10 mouse cellular contexts compared by ENCODE assay signal in the genomic region with DNA sequence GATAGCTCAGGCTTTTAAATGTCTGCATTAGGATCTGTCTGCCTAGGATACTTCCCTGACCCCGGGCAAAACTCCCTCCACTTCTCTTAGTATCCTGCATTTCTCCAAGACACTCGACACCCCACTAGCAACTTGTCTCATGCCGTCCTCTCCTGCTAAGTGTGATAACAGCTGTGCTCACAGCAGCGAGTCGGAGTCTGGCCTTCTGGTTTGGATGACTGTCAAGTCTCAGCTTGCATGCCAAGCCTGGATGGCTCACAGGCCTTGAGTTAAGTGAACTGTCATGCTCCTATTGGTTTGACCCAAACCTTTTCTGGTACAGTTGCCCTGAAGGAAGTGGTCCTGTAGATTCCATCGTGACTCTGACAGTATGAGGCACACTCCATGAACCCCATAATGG.
DNase-seq lines count a peak whose midpoint lies in the region; ATAC-seq and TF ChIP-seq lines count a peak whose summit lies in the region.
"Had no signal": no experiment of that assay in that cellular context is flagged by ENCODE, and none has a peak within 500 bp of the region (broad histone marks: within the 10 kb centered on the region; RNA-seq: fewer than 3 reads in every experiment).

No protein-coding gene starts in this region.

- TF ChIP-seq CTCF in brain, embryonic 14.5 days (IDR thresholded peaks at IDR 0.05; ENCODE audit: borderline replicate concordance, extremely low read depth, insufficient read depth, insufficient read length) = no peak

- no peak overlapping the region for H3K9ac ChIP-seq in embryonic facial prominence, embryonic 14.5 days (ENCODE audit: low read depth, low read length)
- H3K9ac ChIP-seq in intestine, embryonic 15.5 days = no peak overlapping the region

- no peaks in the 10 kb centered on the region for H3K36me3 ChIP-seq in embryonic facial prominence, embryonic 14.5 days (ENCODE audit: control insufficient read depth, insufficient read depth, low read length)
- H3K36me3 ChIP-seq in embryonic facial prominence, embryonic 10.5 days (replicated peaks) = no peaks in the 10 kb centered on the region
- no peaks in the 10 kb centered on the region for H3K36me3 ChIP-seq in intestine, embryonic 15.5 days

- no peak overlapping the region for H3K4me2 ChIP-seq in embryonic facial prominence, embryonic 14.5 days (ENCODE audit: low read depth, low read length)
- no peak overlapping the region for H3K4me2 ChIP-seq in intestine, embryonic 15.5 days (replicated peaks)
- H3K4me2 ChIP-seq: midbrain, embryonic 11.5 days had no signal

- no peaks in the 10 kb centered on the region for H3K4me1 ChIP-seq in embryonic facial prominence, embryonic 14.5 days (ENCODE audit: control insufficient read depth, insufficient read depth, low read length)
- no peaks in the 10 kb centered on the region for H3K4me1 ChIP-seq in embryonic facial prominence, embryonic 10.5 days
- no peaks in the 10 kb centered on the region for H3K4me1 ChIP-seq in intestine, embryonic 15.5 days (replicated peaks)

- H3K4me3 ChIP-seq in embryonic facial prominence, embryonic 14.5 days (ENCODE audit: low read depth, low read length) = no peak overlapping the region
- no peak overlapping the region for H3K4me3 ChIP-seq in embryonic facial prominence, embryonic 10.5 days
- no peak overlapping the region for H3K4me3 ChIP-seq in intestine, embryonic 15.5 days (replicated peaks)

- DNase-seq in embryonic facial prominence, embryonic 14.5 days (ENCODE audit: low spot score) = peak; percentile 22
- DNase-seq in embryonic facial prominence, embryonic 10.5 days (ENCODE audit: low spot score) = no peak
- DNase-seq in left cerebral cortex, postnatal 4 days = peak; percentile 83
- no peak for DNase-seq in left cerebral cortex, postnatal 10 days (ENCODE audit: extremely low spot score in 1 of 2, low spot score in 2 of 2)
- DNase-seq in brain, embryonic 14.5 days (ENCODE audit: low read depth) = peak; percentile 33
- DNase-seq in lung, postnatal 14 days = peak; percentile 13
- DNase-seq in neural tube, embryonic 10.5 days (ENCODE audit: extremely low spot score, low spot score) = no peak

- no peak for TF ChIP-seq POLR2A in brain, embryonic 14.5 days (IDR thresholded peaks at IDR 0.05; ENCODE audit: borderline replicate concordance, extremely low read depth, insufficient read depth, insufficient read length, poor library complexity, severe bottlenecking)

- intact Hi-C loops in left cerebral cortex, postnatal 4 days (cut with DNase I) = no loop called here
- intact Hi-C loops in left cerebral cortex, postnatal 10 days (cut with DNase I) = no loop called here

- WGBS in embryonic facial prominence, embryonic 14.5 days = 29% methylated on average over 6 of the region's 6 CpGs
- WGBS in embryonic facial prominence, embryonic 10.5 days = 65% methylated on average over 6 of the region's 6 CpGs
- 45% methylated on average over 6 of the region's 6 CpGs for WGBS in intestine, embryonic 15.5 days

- no peaks in the 10 kb centered on the region for H3K9me3 ChIP-seq in embryonic facial prominence, embryonic 14.5 days (ENCODE audit: control insufficient read depth, low read length)
- H3K9me3 ChIP-seq in embryonic facial prominence, embryonic 10.5 days = no peaks in the 10 kb centered on the region
- H3K9me3 ChIP-seq in intestine, embryonic 15.5 days = no peaks in the 10 kb centered on the region

- no peak overlapping the region for H3K27ac ChIP-seq in embryonic facial prominence, embryonic 14.5 days (replicated peaks; ENCODE audit: low read depth, low read length)
- no peak overlapping the region for H3K27ac ChIP-seq in embryonic facial prominence, embryonic 10.5 days (replicated peaks)
- no peak overlapping the region for H3K27ac ChIP-seq in intestine, embryonic 15.5 days

- no peak for ATAC-seq in embryonic facial prominence, embryonic 14.5 days (ENCODE audit: low read depth)
- no peak for ATAC-seq in intestine, embryonic 15.5 days
- ATAC-seq: intestine, embryonic 16.5 days had no signal

- no peaks in the 10 kb centered on the region for H3K27me3 ChIP-seq in embryonic facial prominence, embryonic 14.5 days (replicated peaks; ENCODE audit: control insufficient read depth, insufficient read depth, low read length)
- H3K27me3 ChIP-seq in embryonic facial prominence, embryonic 10.5 days (replicated peaks; ENCODE audit: low read depth, poor library complexity, severe bottlenecking) = no peaks in the 10 kb centered on the region
- no peaks in the 10 kb centered on the region for H3K27me3 ChIP-seq in intestine, embryonic 15.5 days (replicated peaks)

Comparison
In these comparisons a context has a peak if more than half of its experiments do, and no peak if none do; other contexts are left out.
1. DNase-seq: peak in embryonic facial prominence, embryonic 14.5 days (single experiment), left cerebral cortex, postnatal 4 days (single experiment), brain, embryonic 14.5 days (single experiment) and lung, postnatal 14 days (single experiment); none in embryonic facial prominence, embryonic 10.5 days (single experiment), left cerebral cortex, postnatal 10 days (0 of 2) and neural tube, embryonic 10.5 days (single experiment).